ENCODE assay signal across 19 mouse cellular contexts in the genomic region with DNA sequence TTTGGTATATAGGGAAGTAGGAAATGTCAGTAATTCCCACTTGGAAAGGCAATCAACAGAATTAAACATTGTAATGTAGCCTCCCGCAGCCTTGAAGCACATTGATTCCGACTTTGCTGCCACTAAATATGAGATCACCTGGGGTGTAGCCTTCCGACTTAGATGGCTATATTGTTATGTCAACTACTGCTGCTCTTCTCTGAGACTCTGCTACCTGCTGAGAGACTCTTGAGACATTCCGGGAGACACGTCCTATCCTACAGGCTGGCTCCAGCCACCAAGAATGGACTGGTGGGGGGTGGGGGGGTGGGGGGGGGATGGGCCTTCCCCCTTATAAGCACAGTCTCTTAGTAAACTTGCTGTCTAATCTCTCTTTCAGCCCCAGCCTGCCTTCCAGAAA. TPM values are rescaled to one million over a fixed set of nuclear protein-coding genes. Genes with fewer than 3 reads are reported as not detected.
DNase-seq lines count a peak whose midpoint lies in the region; TF ChIP-seq lines count a peak whose summit lies in the region.
"Not testable (repeated sequence)": the region's sequence is repeated elsewhere in the genome, so short reads cannot be mapped to it uniquely, and the experiment has no call there.
"Had no signal": no experiment of that assay in that cellular context is flagged by ENCODE, and none has a peak within 500 bp of the region (broad histone marks: within the 10 kb centered on the region; RNA-seq: fewer than 3 reads in every experiment).

No protein-coding gene starts in this region.

- H3K4me3 ChIP-seq in ES-Bruce4 (ENCODE audit: low read depth, low read length), result peak overlapping the region; percentile 33; the same call in 1 of the 2 replicates
- not testable (repeated sequence) for H3K4me3 ChIP-seq in ES-E14 (ENCODE audit: insufficient read depth in 1 of 2, low read depth in 1 of 2, low read length in 2 of 2, poor library complexity in 1 of 2, severe bottlenecking in 1 of 2)

- H3K36me3 ChIP-seq in ES-Bruce4 (ENCODE audit: control insufficient read depth, insufficient read depth, low read length, poor library complexity, severe bottlenecking); ES-E14 (ENCODE audit: control insufficient read depth, insufficient read depth, low read length, poor library complexity, severe bottlenecking): not testable (repeated sequence)

- 0 out of 2 replicates have a peak overlapping the region, but pooled peaks have one; percentile 36 for H3K27ac ChIP-seq in ES-Bruce4 (ENCODE audit: insufficient read depth, low read length)
- peak overlapping the region; percentile 53 for H3K27ac ChIP-seq in ES-E14 (ENCODE audit: insufficient read depth, low read depth, low read length, poor library complexity, severe bottlenecking)

- not testable (repeated sequence) for TF ChIP-seq POLR2A in ES-Bruce4 (IDR thresholded peaks at IDR 0.05; ENCODE audit: insufficient read depth, low read length)

- not testable (repeated sequence) for H3K9me3 ChIP-seq in ES-Bruce4 (replicated peaks; ENCODE audit: control insufficient read depth, insufficient read depth, low read length, poor library complexity, severe bottlenecking); ES-E14 (ENCODE audit: control insufficient read depth, insufficient read depth, low read depth, low read length)

- in situ Hi-C loops in ES-E14 (cut with MboI; ENCODE audit: low sequenced_read_pairs in 2 of 2, unreplicated experiment in 2 of 2), result not testable (repeated sequence)

- DNase-seq in ES-CJ7 (ENCODE audit: low read depth, low spot score), result peak; percentile 75
- DNase-seq in ES-E14 (ENCODE audit: low read depth, low spot score), result not testable (repeated sequence)
- peak; percentile 87 for DNase-seq in R1 (ENCODE audit: low read depth, low spot score)
- DNase-seq in ZHBTc4 (ENCODE audit: low read depth, low spot score), result peak; percentile 62

- 0 out of 2 replicates have a peak, but pooled peaks have one; percentile 11 for TF ChIP-seq EP300 in ES-Bruce4 (IDR thresholded peaks at IDR 0.05; ENCODE audit: insufficient read depth, low read depth, low read length)

- H3K4me1 ChIP-seq in ES-Bruce4 (ENCODE audit: control insufficient read depth, insufficient read depth, low read length); ES-E14 (ENCODE audit: control insufficient read depth in 2 of 2, insufficient read depth in 2 of 2, low read length in 2 of 2, poor library complexity in 1 of 2): not testable (repeated sequence)

- not testable (repeated sequence) for TF ChIP-seq CTCF in ES-Bruce4 (IDR thresholded peaks at IDR 0.05; ENCODE audit: low read depth, low read length)

- H3K9ac ChIP-seq in ES-Bruce4 (ENCODE audit: low read depth, poor library complexity, severe bottlenecking); ES-E14 (ENCODE audit: insufficient read depth, low read depth, low read length, poor library complexity, severe bottlenecking): not testable (repeated sequence)

- H3K27me3 ChIP-seq in ES-Bruce4 (ENCODE audit: control insufficient read depth, insufficient read depth, low read length, poor library complexity, severe bottlenecking), result not testable (repeated sequence)

RNA-seq across cellular contexts. Expression of gene Trap1a, which starts 16.1 kb away (rescaled TPM):
- 90.0 and 91.4 TPM in 2 replicates for polyA plus RNA-seq in ES-Bruce4 (2011; ENCODE audit: insufficient read depth, insufficient read length, low read depth, missing spikeins)
- 256 and 378 TPM in 2 replicates for total RNA-seq in ES-E14 (2012; rRNA removed)
- total RNA-seq: adrenal gland, adult 18-20 months; adrenal gland, adult 2 months; adrenal gland, adult 8-10 months; adrenal gland, postnatal 10 days; adrenal gland, postnatal 14 days; adrenal gland, postnatal 25 days; adrenal gland, postnatal 36 days; adrenal gland, postnatal 4 days; CH12.LX; G1E had no signal
- polyA plus RNA-seq: activated CD4-positive, CD25-positive, alpha-beta regulatory T cell, adult 4 months; adrenal gland, adult 2 months; C2C12; CD4-positive, CD25-positive, alpha-beta regulatory T cell, adult 4 months; G1E; Patski had no signal
